Mouse (Mus musculus) frontal cortex, postnatal 36 days (tissue): Measurements from ENCODE around the gene Cyb5b.
"Not testable (repeated sequence)": the region's sequence is repeated elsewhere in the genome, so short reads cannot be mapped to it uniquely, and the experiment has no call there.

ENCODE experiments used
- DNase-seq, 2 experiments: peaks; one replicate each; pipeline ENCODE4 v3.0.0; 2022; ENCODE audit warnings: low spot score in 2 of 2

The Cyb5b gene

GRCm38 (mm10) chr8:107172969-107173645 is 22.7 kb downstream of the Cyb5b start:
- DNase-seq: no peak

GRCm38 (mm10) chr8:107181122-107181521 is 30.7 kb downstream of the Cyb5b start:
- no peak for DNase-seq

- DNase-seq: no peak
Measured at GRCm38 (mm10) chr8:107184996-107185395, 34.6 kb downstream of the Cyb5b start.

- no peak for DNase-seq
Measured at GRCm38 (mm10) chr8:107186659-107187390, 36.4 kb downstream of the Cyb5b start.

- DNase-seq: no peak
Measured at GRCm38 (mm10) chr8:107187631-107188030, 37.2 kb downstream of the Cyb5b start.

GRCm38 (mm10) chr8:107192631-107193030 is 42.2 kb downstream of the Cyb5b start:
- no peak for DNase-seq

- DNase-seq: no peak
Measured at GRCm38 (mm10) chr8:107193331-107193730, 42.9 kb downstream of the Cyb5b start.

GRCm38 (mm10) chr8:107194786-107195451 is 44.5 kb downstream of the Cyb5b start:
- DNase-seq: no peak

- DNase-seq: no peak
Measured at GRCm38 (mm10) chr8:107197901-107198826, 47.7 kb downstream of the Cyb5b start.

- DNase-seq: no peak
Measured at GRCm38 (mm10) chr8:107205164-107205563, 54.7 kb downstream of the Cyb5b start.

- DNase-seq: peak; percentile 38 to 47
Measured at GRCm38 (mm10) chr8:107205701-107206561, 55.5 kb downstream of the Cyb5b start.

GRCm38 (mm10) chr8:107206782-107207525 is 56.5 kb downstream of the Cyb5b start:
- DNase-seq: no peak

GRCm38 (mm10) chr8:107209185-107209584 is 58.7 kb downstream of the Cyb5b start:
- no peak for DNase-seq

- peak; percentile 11 to 55 for DNase-seq
Measured at GRCm38 (mm10) chr8:107212006-107212405, 61.6 kb downstream of the Cyb5b start.

GRCm38 (mm10) chr8:107217230-107217629 is 66.8 kb downstream of the Cyb5b start:
- DNase-seq: not testable (repeated sequence)

- no peak for DNase-seq
Measured at GRCm38 (mm10) chr8:107218091-107218490, 67.7 kb downstream of the Cyb5b start.

- DNase-seq: no peak
Measured at GRCm38 (mm10) chr8:107219078-107219477, 68.6 kb downstream of the Cyb5b start.

- DNase-seq: no peak
Measured at GRCm38 (mm10) chr8:107221924-107222851, 71.7 kb downstream of the Cyb5b start.

GRCm38 (mm10) chr8:107226183-107226582 is 75.7 kb downstream of the Cyb5b start:
- no peak for DNase-seq
